Mouse (Mus musculus) frontal cortex, postnatal 10 days (tissue): ENCODE measurements around the gene Edem2.

Experiments
- DNase-seq, 2 experiments: peaks; one replicate each; pipeline ENCODE4 v3.0.0; 2022; ENCODE audit warnings: low spot score in 2 of 2, mixed read lengths in 1 of 2

Edem2 gene

DNA sequence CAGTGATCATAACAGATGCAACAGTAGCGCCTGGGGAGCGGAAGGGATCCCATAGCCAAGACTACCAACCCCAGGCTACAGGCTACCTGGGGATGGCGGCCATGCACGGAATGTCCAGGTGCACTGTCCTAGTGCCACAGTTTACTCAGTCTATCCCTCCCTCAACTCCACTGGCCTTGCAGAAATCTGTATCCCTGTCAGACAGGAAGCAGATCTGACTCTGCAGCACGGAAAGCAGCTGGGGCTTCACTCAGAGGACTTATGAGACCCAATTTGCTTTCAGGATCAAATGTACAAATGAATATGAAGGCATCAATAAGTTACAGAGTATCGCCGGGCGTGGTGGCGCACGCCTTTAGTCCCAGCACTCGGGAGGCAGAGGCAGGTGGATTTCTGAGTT, 41.5 kb downstream of the Edem2 start:
- DNase-seq: no peak

DNA sequence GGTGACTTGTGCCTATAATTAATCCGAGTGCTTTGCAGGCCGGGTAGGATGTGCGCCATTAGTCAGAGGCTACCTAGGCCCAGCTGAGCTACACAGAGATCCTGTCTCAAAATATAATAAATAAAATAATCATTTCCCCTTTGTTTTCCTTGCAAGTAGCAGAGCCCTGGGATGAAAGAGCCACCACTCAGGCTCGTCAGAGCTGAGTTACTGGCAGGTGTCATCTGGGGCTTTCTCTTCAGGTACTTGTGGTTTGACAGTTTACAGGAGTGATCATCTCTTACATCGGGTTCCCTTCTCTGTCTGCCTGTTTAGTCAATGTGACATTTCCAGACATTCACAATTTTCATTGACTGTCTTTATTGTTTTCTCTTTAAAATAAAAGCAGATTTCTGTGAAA, 42.7 kb downstream of the Edem2 start:
- DNase-seq: no peak

DNA sequence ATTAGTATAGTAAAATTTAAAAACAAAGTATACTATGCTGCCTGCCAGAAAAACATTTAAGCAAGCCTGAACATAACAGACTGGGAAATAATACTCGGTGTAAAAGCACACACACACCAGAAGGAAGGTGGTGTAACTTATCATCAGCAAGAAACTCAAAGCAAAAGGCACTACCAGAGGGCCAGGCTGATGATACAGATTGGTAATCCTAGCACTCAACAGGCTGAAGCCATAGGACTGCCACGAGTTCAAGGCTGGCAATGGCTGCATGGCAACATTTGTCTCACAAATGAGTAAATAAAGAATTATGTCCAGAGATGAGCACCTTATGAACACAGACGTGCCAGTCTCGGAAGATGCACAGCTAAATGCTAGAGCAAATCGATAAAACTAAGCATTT, 45.5 kb downstream of the Edem2 start:
- DNase-seq: no peak

DNA sequence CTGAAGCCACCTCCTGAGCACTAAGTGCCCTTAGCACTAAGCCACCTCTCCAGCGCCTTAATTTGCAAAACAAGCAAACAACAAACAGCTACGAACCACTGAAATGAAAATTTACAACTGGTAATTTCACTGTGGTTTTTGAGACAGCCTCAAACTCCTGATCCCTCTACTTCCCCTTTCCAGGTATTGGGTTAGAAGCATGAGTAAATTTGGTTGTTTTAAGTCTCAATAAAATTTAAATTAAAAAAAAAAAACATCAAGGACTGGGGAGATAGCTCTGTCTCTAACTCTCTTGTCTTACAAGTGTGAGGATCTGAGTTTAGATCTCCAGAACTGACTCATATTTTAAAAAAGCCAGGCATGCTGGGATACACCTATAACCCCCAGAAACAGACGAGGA, 46.1 kb downstream of the Edem2 start:
- DNase-seq: no peak

DNA sequence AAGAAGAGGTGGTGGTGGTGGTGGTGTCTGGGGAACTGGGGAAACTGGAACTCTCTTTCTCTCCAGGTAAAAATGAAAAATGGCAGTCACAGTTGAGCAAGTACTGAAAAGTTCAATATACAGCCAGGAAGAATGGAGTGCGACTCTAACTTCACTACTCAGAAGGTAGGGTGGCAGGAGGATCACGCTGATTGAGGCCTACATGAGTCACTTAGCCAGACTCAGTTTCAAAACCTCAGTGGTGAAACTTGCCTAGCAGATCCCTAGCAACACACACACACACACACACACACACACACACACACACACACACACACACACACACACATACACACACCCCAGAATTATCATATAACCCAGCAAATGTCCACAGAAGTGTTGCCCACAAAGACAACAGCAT, 47.4 kb downstream of the Edem2 start:
- no peak for DNase-seq

DNA sequence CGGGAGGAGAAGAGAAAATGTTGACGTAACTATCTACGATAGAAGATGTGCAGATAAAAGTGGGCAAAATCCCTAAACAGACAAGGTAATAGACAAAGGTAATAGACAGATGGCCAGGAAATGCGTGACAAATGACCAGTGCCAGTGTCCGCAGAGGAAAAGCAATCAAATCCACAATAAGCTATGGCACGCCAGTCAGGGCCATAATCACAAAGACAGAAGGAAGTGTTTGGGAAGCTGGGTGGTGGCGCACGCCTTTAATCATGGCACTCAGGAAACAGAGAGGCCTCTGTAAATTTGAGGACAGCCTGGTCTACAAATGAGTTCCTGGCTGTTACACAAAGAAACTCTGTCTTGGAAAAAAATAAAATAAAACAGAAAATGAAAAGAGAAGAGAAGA, 48.1 kb downstream of the Edem2 start:
- no peak for DNase-seq

DNA sequence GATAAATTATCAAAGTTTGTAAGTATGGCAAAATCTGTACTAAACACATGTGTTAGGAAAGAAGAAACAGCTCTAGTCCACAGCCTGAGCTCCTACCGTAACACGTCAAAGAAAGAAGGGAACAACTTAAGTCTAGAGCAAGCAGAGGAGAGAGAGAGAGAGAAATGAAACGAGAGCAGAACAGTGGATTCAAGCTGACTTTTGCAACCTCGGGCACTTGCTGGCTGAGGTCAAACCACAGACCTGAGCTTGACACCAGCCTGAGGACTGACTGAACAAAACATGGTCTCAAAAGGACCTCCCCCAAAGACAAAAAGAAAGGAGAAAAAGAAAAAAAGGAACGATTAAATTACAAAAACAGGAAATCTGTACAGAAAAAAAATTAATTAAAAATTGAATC, 48.7 kb downstream of the Edem2 start:
- no peak for DNase-seq

DNA sequence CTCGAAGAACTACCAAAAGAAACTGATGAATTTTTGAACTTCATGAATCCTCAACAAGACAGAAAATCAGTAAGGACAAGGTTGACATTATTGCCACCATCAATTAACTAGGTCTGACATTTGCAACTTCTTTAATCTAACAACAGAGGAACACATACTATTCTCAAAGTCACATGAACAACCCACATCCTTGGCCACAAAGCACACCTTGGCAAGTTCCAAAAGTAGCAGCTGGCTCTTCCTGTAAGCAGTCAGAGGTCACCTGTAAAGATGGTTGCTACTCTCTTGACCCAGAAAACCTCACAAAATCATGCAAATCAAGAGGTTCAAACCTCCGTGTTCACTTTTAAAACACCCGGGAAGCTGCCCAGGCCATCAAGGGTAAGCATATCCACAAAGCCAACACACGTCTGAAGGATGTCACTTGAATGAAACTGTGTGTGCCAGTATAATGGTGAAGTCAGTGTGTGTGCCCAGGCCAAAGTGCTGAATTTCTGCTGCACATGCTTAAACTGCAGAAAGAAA, 49.6 kb downstream of the Edem2 start:
- no peak for DNase-seq

DNA sequence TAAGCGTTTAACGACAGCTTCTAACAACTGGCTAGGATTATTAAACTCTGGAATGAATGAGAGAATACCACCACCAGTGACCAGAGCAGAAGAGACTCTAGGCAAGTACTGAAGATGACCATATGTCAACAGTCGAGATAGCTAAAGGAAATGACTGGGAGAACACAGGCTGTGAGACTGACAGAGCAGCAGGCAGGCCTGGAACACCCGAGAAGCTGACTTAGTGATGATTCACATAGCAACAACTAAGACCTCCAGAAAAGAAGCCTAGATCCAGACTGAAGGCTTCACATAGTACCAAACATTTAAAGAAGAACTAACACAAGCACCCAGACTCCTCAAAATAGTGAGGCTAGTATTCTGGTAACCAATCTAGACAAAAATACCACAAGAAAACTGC, 54.2 kb downstream of the Edem2 start:
- no peak for DNase-seq

DNA sequence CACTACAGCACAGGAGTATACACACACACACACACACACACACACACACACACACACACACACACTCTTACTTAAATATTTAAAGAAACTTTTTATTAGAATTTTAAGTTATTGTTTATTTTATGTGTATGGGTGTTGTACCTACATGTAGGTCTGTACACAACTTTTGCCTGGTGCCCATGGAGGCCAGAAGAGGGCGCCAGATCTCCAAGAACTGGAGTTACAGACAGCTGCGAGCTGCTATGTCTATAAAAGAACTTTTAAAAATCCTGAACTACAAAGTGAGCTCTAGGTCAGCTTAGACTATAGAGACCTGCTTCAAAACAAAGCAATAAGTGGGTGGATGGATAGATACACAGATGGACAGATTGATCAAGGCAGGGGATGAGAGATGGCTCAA, 55.7 kb downstream of the Edem2 start:
- peak in 1 of 2 experiments; percentile 39 for DNase-seq

DNA sequence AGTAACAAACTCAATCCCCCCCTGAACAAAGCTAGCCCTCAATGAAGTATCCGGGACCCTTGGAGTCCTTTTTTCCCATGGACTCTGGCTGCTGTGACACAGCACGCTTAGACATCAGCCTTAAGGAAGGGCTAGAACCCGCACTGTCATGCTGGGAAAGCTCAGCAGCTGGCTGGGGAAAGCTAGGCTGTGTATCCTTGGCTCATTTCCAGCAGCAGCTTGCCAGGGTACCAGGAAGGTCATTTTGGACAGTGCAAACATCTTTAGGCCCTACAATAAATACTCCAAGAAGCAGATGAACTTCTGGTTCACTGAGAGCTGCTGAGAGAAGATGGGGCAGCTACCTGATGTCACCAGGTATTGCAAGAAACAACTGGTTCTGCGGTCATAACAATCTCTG, 58.0 kb downstream of the Edem2 start:
- DNase-seq: no peak

DNA sequence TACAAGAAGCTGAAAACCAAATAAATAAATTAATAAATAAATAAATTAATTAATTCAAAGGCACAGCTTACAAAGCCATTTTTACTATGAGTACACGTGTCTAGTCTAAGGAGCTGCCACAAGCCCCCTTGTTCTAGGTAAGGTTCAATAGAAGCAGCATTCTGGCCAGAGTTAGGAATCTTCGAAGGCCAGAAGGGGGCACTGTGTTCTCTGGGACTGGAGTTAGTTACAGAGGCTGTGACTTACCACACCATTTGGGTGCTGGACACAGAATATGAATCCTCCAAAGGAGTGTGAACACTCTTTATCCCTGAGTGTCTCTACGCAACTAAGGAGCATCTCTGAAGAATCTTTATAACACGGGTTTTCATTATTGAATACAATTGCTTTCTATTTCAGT, 60.8 kb downstream of the Edem2 start:
- DNase-seq: no peak

DNA sequence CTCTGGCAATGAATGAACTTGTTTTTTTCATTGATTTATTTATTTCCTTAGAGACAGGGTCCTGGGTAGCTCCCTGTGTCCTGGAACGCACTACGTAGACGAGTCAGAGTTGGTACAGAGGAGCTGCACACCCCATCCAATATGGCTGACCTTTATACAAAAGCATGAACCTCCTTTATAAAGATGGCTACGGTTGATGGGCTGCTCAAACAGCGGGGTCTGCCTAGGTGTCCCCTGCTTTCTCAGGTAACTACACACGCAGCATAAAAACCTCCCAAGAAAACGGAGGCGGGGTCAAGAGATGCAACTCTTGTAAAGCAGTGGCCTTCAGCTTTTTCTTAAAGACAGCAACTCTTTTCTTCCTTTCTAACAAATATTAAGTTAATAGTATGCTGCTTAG, 61.4 kb downstream of the Edem2 start:
- no peak for DNase-seq

DNA sequence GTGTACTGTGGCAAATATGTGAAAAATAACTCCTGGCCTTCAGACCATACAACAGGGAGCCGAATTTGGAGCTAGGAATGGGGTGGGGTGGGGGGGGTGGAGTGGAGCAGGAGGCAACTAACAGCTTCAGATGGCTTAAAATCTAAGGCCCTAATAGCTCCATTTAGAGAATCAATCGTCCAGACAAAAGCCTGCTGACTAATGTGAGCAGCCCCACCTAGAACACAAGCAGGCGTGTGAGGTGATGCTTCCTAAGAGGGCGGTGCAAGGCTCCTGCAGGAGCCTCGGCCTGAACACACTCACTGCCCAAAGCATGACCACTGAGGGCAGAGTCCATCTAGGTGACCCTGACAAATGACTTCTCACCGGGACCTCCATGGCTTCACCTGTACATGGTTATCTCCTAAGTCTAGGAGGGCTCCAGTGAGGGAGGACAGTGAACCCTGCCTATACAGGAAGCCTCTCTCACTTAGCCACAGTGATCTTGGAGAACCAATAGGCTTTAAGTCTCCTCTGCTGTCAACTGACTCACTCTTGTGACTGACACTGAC, 65.3 kb downstream of the Edem2 start:
- no peak for DNase-seq

DNA sequence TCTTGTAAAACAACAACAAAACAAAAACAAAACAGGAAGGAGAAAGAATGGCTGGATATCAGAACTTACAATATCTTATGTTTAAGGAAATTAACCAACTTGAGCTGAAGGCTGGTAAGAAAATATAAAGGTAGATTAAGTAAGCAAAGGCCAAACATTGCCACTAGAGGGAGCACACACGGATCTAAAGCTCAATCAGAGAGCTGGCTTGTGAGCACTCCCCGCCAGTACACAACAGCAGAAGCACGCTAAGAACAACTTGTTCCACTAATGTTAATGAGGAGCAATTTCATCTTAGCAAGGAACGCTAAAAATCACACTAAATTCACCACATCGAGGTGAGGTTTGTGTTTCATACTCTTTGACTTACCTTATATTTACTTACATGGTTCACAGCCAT, 66.2 kb downstream of the Edem2 start:
- DNase-seq: no peak

DNA sequence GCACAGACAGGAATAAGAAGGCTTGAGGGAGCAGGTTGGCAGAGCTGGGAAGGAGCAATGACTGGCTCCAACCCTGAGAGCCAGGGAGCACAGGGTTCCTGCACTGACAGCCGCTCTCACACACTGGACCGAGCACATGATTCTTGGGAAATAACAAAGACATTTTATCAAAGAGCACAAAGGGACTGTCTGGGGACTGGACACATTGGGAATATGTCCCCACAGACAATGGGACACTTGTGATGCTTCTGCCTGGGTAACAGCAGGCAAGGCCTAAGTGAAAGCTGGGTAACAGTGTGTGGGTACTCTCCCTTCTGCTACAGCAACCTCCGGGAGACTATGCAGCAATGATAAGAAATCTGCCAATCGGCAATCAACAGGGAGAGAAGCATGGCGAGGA, 66.9 kb downstream of the Edem2 start:
- no peak for DNase-seq

DNA sequence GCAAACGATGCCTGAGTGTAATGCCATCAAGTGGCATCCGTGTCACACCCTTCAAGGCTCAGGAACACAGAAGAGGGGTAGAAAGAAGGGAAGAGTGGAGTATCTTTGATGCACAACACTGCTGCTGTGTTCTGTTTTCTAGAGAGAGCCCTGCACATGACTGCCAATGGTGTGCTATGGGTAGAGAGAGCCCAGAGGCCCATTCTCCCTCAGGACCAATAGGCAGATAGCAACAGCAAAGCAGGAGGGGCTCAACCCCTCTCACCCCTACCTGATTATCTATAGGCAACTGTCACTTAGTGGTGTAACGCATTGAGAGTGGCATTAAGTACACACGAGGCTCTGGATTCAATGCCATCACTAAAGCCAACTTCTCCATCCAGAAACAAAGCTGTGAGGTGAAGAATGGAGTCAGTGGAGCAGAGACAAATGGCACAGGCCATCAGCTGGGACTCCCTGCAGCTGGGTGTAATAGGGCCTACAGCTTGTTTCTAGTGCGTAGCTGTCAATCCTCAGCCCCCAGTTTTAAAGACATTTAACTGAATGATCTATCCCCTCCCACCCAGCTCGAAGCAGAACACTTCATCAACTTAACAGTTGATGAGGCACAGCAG, 73.4 kb downstream of the Edem2 start:
- no peak for DNase-seq

DNA sequence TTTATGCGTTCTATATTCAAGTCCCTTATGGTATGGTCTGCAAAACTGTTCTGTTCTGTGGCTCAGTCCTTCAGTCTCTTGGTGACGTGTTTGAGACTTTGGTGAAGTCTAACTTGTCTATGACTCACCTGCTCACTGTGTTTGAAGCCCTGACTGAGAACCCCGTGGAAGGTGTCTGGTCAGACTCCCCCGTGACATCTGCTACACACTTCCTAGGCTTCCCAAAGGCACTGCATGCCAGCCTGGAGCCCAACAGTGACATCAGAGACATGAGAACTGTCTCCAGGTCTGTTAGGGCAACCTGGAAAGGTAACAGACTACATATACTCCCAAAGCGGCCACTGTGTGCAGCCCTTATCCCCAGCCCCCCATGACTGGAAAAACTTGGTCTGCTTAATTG, 76.7 kb downstream of the Edem2 start:
- no peak for DNase-seq
